Mouse (Mus musculus): ENCODE results near the gene Pemt.

DNA sequence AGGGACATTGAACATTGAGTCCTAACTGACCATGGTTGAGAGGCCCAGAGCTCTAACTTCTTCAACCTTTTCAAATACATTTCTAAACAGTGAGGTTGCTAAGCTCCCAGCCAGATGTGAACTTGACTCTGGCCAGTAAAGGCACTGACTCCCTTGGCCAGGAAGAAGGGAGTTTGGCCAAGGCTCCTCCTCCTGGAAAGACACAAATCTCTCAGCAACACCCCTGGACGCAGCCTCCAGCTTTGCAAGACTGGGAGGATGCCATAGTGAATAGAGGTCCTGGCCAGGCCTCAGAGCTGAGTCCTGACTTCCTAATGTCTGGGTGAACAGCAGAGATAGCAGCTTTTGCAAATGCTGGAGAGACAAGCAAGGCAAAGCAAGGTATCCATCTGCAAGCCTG is 40.4 kb upstream of the Pemt start:
- TF ChIP-seq CTCF (IDR thresholded peaks at IDR 0.05; ENCODE audit: low read depth) (no peak), EP300 (optimal IDR thresholded peaks at IDR 0.05) (no peak)
